Mouse (Mus musculus) lung, embryonic 15.5 days (tissue): Measurements from ENCODE around the gene Ntn3. TPM values are rescaled to one million over a fixed set of nuclear protein-coding genes. Genes with fewer than 3 reads are reported as not detected.

ENCODE experiments used
- ATAC-seq: fragments of 200-750 bp; cut with Nextera tagmentation; 2 replicates; pipeline ENCODE4 v1.8.0; 2017; ENCODE audit warnings: moderate number of reproducible peaks, borderline replicate concordance; ENCODE audit not compliant: low FRiP score, low TSS enrichment; ENCODE audit errors: extremely low read depth
- H3K27ac ChIP-seq: fragments of 300-500 bp; sonication (generic); 2 replicates; pipeline ENCODE4 v1.5.1; 2015; ENCODE audit warnings: moderate library complexity, mild to moderate bottlenecking, inconsistent platforms
- H3K27me3 ChIP-seq: fragments of 300-500 bp; sonication (generic); 2 replicates; pipeline ENCODE4 v1.6.1; 2015; ENCODE audit warnings: inconsistent platforms
- H3K36me3 ChIP-seq: fragments of 300-500 bp; sonication (generic); 2 replicates; pipeline ENCODE4 v1.6.1; 2015; ENCODE audit warnings: inconsistent platforms
- H3K4me1 ChIP-seq: fragments of 300-500 bp; sonication (generic); 2 replicates; pipeline ENCODE4 v1.6.1; 2015; ENCODE audit warnings: inconsistent platforms
- H3K4me2 ChIP-seq: fragments of 300-500 bp; sonication (generic); 2 replicates; pipeline ENCODE4 v1.6.1; 2015; ENCODE audit warnings: inconsistent platforms, mild to moderate bottlenecking, moderate library complexity
- H3K4me3 ChIP-seq: fragments of 300-500 bp; sonication (generic); 2 replicates; pipeline ENCODE4 v1.5.1; 2015; ENCODE audit warnings: mild to moderate bottlenecking, inconsistent platforms
- H3K9ac ChIP-seq: fragments of 300-500 bp; sonication (generic); 2 replicates; pipeline ENCODE4 v1.6.1; 2015; ENCODE audit warnings: inconsistent platforms
- H3K9me3 ChIP-seq: fragments of 300-500 bp; sonication (generic); 2 replicates; pipeline ENCODE4 v1.6.1; 2016; ENCODE audit warnings: inconsistent platforms
- WGBS: fragments of 180-500 bp; shearing (Covaris S2); methylation state at CpG from one replicate; pipeline ENCODE4 v1.1.7; 2015; 5-methylcytosine and 5-hydroxymethylcytosine counted together
- polyA plus RNA-seq: library from polyadenylated mRNA; unstranded; fragments of >200 nt; fragmentation: Nextera tagmentation; extraction: Ambion mirVana; gene quantifications from 2 replicates; pipeline ENCODE4 v1.2.1, GENCODE M21; 2015

The Ntn3 gene
- 6.1 and 6.7 TPM in 2 replicates for polyA plus RNA-seq

GRCm38 (mm10) chr17:24209043-24209915 lies at the start of gene Ntn3:
TSS of gene Ntn3 (minus strand) at chr17:24209531.
- Histone ChIP-seq H3K27ac (peak within 1 kb of the TSS; percentile 87), H3K36me3 (no peaks in the 10 kb centered on the region), H3K9ac (peak within 1 kb of the TSS; percentile 51), H3K27me3 (peaks cover 26% of the 10 kb centered on the region), H3K4me1 (peaks cover 74% of the 10 kb centered on the region), H3K9me3 (no peaks in the 10 kb centered on the region), H3K4me3 (peak within 1 kb of the TSS; percentile 75), H3K4me2 (peak within 1 kb of the TSS; percentile 98)
- under 1% methylated on average over 42 of the region's 43 CpGs for WGBS
- ATAC-seq = peak; percentile 58

- Histone ChIP-seq H3K9me3 (no peaks in the 10 kb centered on the region), H3K9ac (no peak overlapping the region), H3K27me3 (no peaks in the 10 kb centered on the region), H3K4me3 (no peak overlapping the region), H3K4me2 (no peak overlapping the region), H3K4me1 (no peaks in the 10 kb centered on the region), H3K36me3 (no peaks in the 10 kb centered on the region), H3K27ac (no peak overlapping the region)
- WGBS = 60% methylated on average over 4 of the region's 4 CpGs
- ATAC-seq = no peak
These were observed 49.6 kb upstream of the Ntn3 start for GRCm38 (mm10) chr17:24258981-24259380.

GRCm38 (mm10) chr17:24252329-24252728 lies 43.0 kb upstream of the Ntn3 start:
- WGBS = 97% methylated on average over 2 of the region's 2 CpGs
- Histone ChIP-seq H3K4me3 (peak overlapping the region; percentile 83; the same call in 1 of the 2 replicates), H3K36me3 (peaks cover 18% of the 10 kb centered on the region), H3K9ac (no peak overlapping the region), H3K4me1 (peaks cover 15% of the 10 kb centered on the region), H3K27ac (peak overlapping the region; percentile 85; the same call in 1 of the 2 replicates), H3K27me3 (no peaks in the 10 kb centered on the region), H3K9me3 (no peaks in the 10 kb centered on the region), H3K4me2 (peak overlapping the region; percentile 78; the same call in 1 of the 2 replicates)
- no peak for ATAC-seq

GRCm38 (mm10) chr17:24251320-24252069 lies 42.2 kb upstream of the Ntn3 start, which contains the start of gene Ccnf:
TSS of gene Ccnf (minus strand) at chr17:24251484.
- ATAC-seq = peak; percentile 100
- H3K9ac ChIP-seq = peak within 1 kb of the TSS; percentile 84
- WGBS = under 1% methylated on average over 48 of the region's 48 CpGs
- H3K9me3 ChIP-seq = no peaks in the 10 kb centered on the region
- H3K4me3 ChIP-seq = peak within 1 kb of the TSS; percentile 83
- peaks cover 15% of the 10 kb centered on the region for H3K4me1 ChIP-seq
- peaks cover 23% of the 10 kb centered on the region for H3K36me3 ChIP-seq
- H3K4me2 ChIP-seq = peak within 1 kb of the TSS; percentile 78
- peak within 1 kb of the TSS; percentile 85 for H3K27ac ChIP-seq
- no peaks in the 10 kb centered on the region for H3K27me3 ChIP-seq

GRCm38 (mm10) chr17:24250988-24251319 lies 41.6 kb upstream of the Ntn3 start:
- Histone ChIP-seq H3K9ac (peak overlapping the region; percentile 84), H3K4me2 (peak overlapping the region; percentile 61), H3K36me3 (peaks cover 27% of the 10 kb centered on the region), H3K9me3 (no peaks in the 10 kb centered on the region), H3K27me3 (no peaks in the 10 kb centered on the region), H3K4me3 (peak overlapping the region; percentile 83), H3K27ac (peak overlapping the region; percentile 77), H3K4me1 (peaks cover 15% of the 10 kb centered on the region)
- ATAC-seq = no peak
- WGBS = 0% methylated on average over 31 of the region's 32 CpGs

- no peaks in the 10 kb centered on the region for H3K27me3 ChIP-seq
- peaks cover 15% of the 10 kb centered on the region for H3K4me1 ChIP-seq
- H3K36me3 ChIP-seq = peaks cover 45% of the 10 kb centered on the region
- no peak overlapping the region for H3K4me3 ChIP-seq
- H3K27ac ChIP-seq = no peak overlapping the region
- H3K9ac ChIP-seq = no peak overlapping the region
- no peaks in the 10 kb centered on the region for H3K9me3 ChIP-seq
- no peak overlapping the region for H3K4me2 ChIP-seq
- 95% methylated on average over 2 of the region's 2 CpGs for WGBS
- no peak for ATAC-seq
These were observed 39.3 kb upstream of the Ntn3 start for GRCm38 (mm10) chr17:24248641-24249040.

GRCm38 (mm10) chr17:24244061-24244460 lies 34.7 kb upstream of the Ntn3 start:
- no peak overlapping the region for H3K4me3 ChIP-seq
- no peaks in the 10 kb centered on the region for H3K4me1 ChIP-seq
- no peak overlapping the region for H3K27ac ChIP-seq
- WGBS = 98% methylated on average over 8 of the region's 8 CpGs
- H3K4me2 ChIP-seq = no peak overlapping the region
- no peak for ATAC-seq
- H3K9ac ChIP-seq = no peak overlapping the region
- no peaks in the 10 kb centered on the region for H3K27me3 ChIP-seq
- no peaks in the 10 kb centered on the region for H3K9me3 ChIP-seq
- H3K36me3 ChIP-seq = peaks cover 88% of the 10 kb centered on the region

GRCm38 (mm10) chr17:24243311-24243969 lies 34.1 kb upstream of the Ntn3 start:
- 81% methylated on average over 4 of the region's 4 CpGs for WGBS
- ATAC-seq = no peak
- no peaks in the 10 kb centered on the region for H3K9me3 ChIP-seq
- H3K9ac ChIP-seq = no peak overlapping the region
- H3K4me3 ChIP-seq = no peak overlapping the region
- H3K27ac ChIP-seq = no peak overlapping the region
- peaks cover 88% of the 10 kb centered on the region for H3K36me3 ChIP-seq
- H3K4me2 ChIP-seq = no peak overlapping the region
- H3K27me3 ChIP-seq = no peaks in the 10 kb centered on the region
- no peaks in the 10 kb centered on the region for H3K4me1 ChIP-seq

- no peak for ATAC-seq
- 88% methylated on average over 7 of the region's 7 CpGs for WGBS
- no peak overlapping the region for H3K4me3 ChIP-seq
- H3K27me3 ChIP-seq = no peaks in the 10 kb centered on the region
- no peaks in the 10 kb centered on the region for H3K4me1 ChIP-seq
- peaks cover 100% of the 10 kb centered on the region for H3K36me3 ChIP-seq
- no peaks in the 10 kb centered on the region for H3K9me3 ChIP-seq
- H3K27ac ChIP-seq = no peak overlapping the region
- H3K9ac ChIP-seq = no peak overlapping the region
- no peak overlapping the region for H3K4me2 ChIP-seq
These were observed 27.6 kb upstream of the Ntn3 start for GRCm38 (mm10) chr17:24236921-24237320.

GRCm38 (mm10) chr17:24236479-24236878 lies 27.1 kb upstream of the Ntn3 start:
- H3K4me2 ChIP-seq = no peak overlapping the region
- no peak overlapping the region for H3K4me3 ChIP-seq
- ATAC-seq = no peak
- no peak overlapping the region for H3K9ac ChIP-seq
- no peaks in the 10 kb centered on the region for H3K4me1 ChIP-seq
- WGBS = 96% methylated on average over 1 of the region's 1 CpGs
- no peak overlapping the region for H3K27ac ChIP-seq
- no peaks in the 10 kb centered on the region for H3K27me3 ChIP-seq
- peaks cover 99% of the 10 kb centered on the region for H3K36me3 ChIP-seq
- no peaks in the 10 kb centered on the region for H3K9me3 ChIP-seq

- Histone ChIP-seq H3K9me3 (no peaks in the 10 kb centered on the region), H3K27ac (no peak overlapping the region), H3K4me3 (no peak overlapping the region), H3K36me3 (peaks cover 93% of the 10 kb centered on the region), H3K4me1 (no peaks in the 10 kb centered on the region), H3K4me2 (no peak overlapping the region), H3K27me3 (no peaks in the 10 kb centered on the region), H3K9ac (no peak overlapping the region)
- WGBS = 85% methylated on average over 7 of the region's 7 CpGs
- no peak for ATAC-seq
These were observed 18.6 kb upstream of the Ntn3 start for GRCm38 (mm10) chr17:24227941-24228340.
